Mouse (Mus musculus): ENCODE measurements at regions not wholly inside any gene's neighbourhood (a gene's known extent, or its start where the extent isn't known, plus 50 kb on each side); places are given as distances from the start of the nearest gene placed in this dataset.

DNA sequence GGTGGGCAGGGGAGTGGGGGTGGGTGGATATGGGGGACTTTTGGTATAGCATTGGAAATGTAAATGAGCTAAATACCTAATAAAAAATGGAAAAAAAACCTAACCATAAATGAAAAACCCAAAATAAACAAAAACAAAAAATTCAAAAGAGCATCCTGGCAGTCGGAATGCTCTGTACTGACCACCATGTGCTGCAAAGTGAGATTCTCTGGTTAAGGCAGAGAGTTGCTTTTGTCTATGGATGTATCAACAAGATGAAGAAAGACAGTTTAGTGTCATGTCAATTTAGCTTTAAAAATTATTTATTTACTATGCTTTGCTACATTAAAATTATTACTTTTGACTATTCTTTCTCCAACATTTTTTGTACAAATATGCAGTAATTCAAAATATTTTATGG is 88.5 kb downstream of the E330014E10Rik start:
- Histone ChIP-seq H3K36me3 (ENCODE audit: control insufficient read depth, insufficient read depth) (no peaks in the 10 kb centered on the region), H3K27me3 (replicated peaks; ENCODE audit: control insufficient read depth, insufficient read depth, low read length) (no peaks in the 10 kb centered on the region), H3K4me3 (ENCODE audit: low read depth, low read length) (no peak overlapping the region), H3K4me2 (replicated peaks; ENCODE audit: low read depth) (no peak overlapping the region), H3K27ac (ENCODE audit: low read depth, low read length) (no peak overlapping the region), H3K9me3 (ENCODE audit: control insufficient read depth) (no peaks in the 10 kb centered on the region), H3K4me1 (replicated peaks; ENCODE audit: control insufficient read depth, insufficient read depth, low read length) (no peaks in the 10 kb centered on the region), H3K9ac (ENCODE audit: low read depth, low read length) (no peak overlapping the region)
- WGBS = 80% methylated on average over 1 of the region's 1 CpGs
- no peak for ATAC-seq
- no peak for TF ChIP-seq CTCF (IDR thresholded peaks at IDR 0.05; ENCODE audit: low read depth)

DNA sequence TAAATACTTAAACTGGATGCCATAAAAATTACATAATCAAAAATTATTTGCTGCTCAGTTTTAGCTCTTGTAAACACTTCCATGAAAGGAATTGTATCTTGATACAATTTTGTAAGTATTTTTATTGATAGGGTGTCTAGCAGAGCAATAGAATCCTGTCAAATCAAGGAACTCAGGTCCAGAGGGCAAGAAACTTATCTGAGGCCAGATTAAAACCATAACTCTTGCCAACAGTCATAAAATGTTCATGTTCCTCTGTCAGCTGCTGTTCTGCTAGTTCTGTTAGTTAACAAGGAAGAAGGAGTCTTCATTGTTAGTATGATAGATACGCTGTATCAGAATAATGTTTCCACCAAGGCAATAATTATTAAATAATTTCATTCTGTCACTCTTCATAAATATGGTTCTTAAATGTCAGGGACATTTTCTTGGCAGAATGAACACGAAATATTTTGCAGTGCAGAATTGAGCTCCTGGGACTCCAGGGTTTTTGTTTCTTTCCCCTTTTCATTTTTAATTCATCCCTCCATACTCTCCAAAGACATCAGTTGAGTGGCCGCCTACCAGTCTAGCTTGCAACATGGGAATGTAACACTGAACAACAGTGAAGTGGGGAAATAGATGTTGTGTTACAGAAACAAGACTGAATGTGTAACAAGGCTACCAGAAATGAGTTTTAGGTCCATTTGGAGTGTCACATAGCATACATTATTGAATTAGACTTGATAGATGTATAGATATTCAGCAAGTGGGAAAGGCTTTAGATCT is 89.1 kb downstream of the E330014E10Rik start:
- Histone ChIP-seq H3K27ac (ENCODE audit: low read depth, low read length) (no peak overlapping the region), H3K9me3 (ENCODE audit: control insufficient read depth) (no peaks in the 10 kb centered on the region), H3K4me2 (replicated peaks; ENCODE audit: low read depth) (no peak overlapping the region), H3K4me3 (ENCODE audit: low read depth, low read length) (no peak overlapping the region), H3K36me3 (ENCODE audit: control insufficient read depth, insufficient read depth) (no peaks in the 10 kb centered on the region), H3K9ac (ENCODE audit: low read depth, low read length) (no peak overlapping the region), H3K27me3 (replicated peaks; ENCODE audit: control insufficient read depth, insufficient read depth, low read length) (no peaks in the 10 kb centered on the region; the same call in 1 of the 2 replicates), H3K4me1 (replicated peaks; ENCODE audit: control insufficient read depth, insufficient read depth, low read length) (no peaks in the 10 kb centered on the region)
- ATAC-seq = peak; percentile 72; the same call in 1 of the 2 replicates
- TF ChIP-seq CTCF (IDR thresholded peaks at IDR 0.05; ENCODE audit: low read depth) = no peak
- 52% methylated on average over 3 of the region's 3 CpGs for WGBS

GRCm38 (mm10) chr5:95865516-95865915 is 89.7 kb downstream of the E330014E10Rik start:
- H3K27ac ChIP-seq (ENCODE audit: low read depth, low read length) = no peak overlapping the region
- 64% methylated on average over 2 of the region's 2 CpGs for WGBS
- no peak overlapping the region for H3K4me2 ChIP-seq (replicated peaks; ENCODE audit: low read depth)

GRCm38 (mm10) chr5:95866848-95867495 is 89.8 kb upstream of the Cxcl13 start:
- Histone ChIP-seq H3K27ac (ENCODE audit: low read depth, low read length) (no peak overlapping the region), H3K4me2 (replicated peaks; ENCODE audit: low read depth) (no peak overlapping the region), H3K4me1 (replicated peaks; ENCODE audit: control insufficient read depth, insufficient read depth, low read length) (no peaks in the 10 kb centered on the region), H3K4me3 (ENCODE audit: low read depth, low read length) (no peak overlapping the region), H3K9me3 (ENCODE audit: control insufficient read depth) (no peaks in the 10 kb centered on the region), H3K36me3 (ENCODE audit: control insufficient read depth, insufficient read depth) (no peaks in the 10 kb centered on the region), H3K9ac (ENCODE audit: low read depth, low read length) (no peak overlapping the region), H3K27me3 (replicated peaks; ENCODE audit: control insufficient read depth, insufficient read depth, low read length) (no peaks in the 10 kb centered on the region; the same call in 1 of the 2 replicates)
- WGBS = 65% methylated on average over 4 of the region's 4 CpGs
- no peak for TF ChIP-seq CTCF (IDR thresholded peaks at IDR 0.05; ENCODE audit: low read depth)
- no peak for ATAC-seq

More at GRCm38 (mm10) chr5:95865516-95865915, 89.7 kb downstream of the E330014E10Rik start:
- Histone ChIP-seq H3K4me1 (replicated peaks; ENCODE audit: control insufficient read depth, insufficient read depth, low read length) (no peaks in the 10 kb centered on the region), H3K36me3 (ENCODE audit: control insufficient read depth, insufficient read depth) (no peaks in the 10 kb centered on the region), H3K9me3 (ENCODE audit: control insufficient read depth) (no peaks in the 10 kb centered on the region), H3K9ac (ENCODE audit: low read depth, low read length) (no peak overlapping the region), H3K27me3 (replicated peaks; ENCODE audit: control insufficient read depth, insufficient read depth, low read length) (no peaks in the 10 kb centered on the region; the same call in 1 of the 2 replicates), H3K4me3 (ENCODE audit: low read depth, low read length) (no peak overlapping the region)
- ATAC-seq = no peak
- no peak for TF ChIP-seq CTCF (IDR thresholded peaks at IDR 0.05; ENCODE audit: low read depth)

- Histone ChIP-seq H3K27me3 (replicated peaks; ENCODE audit: control insufficient read depth, insufficient read depth, low read length) (no peaks in the 10 kb centered on the region; the same call in 1 of the 2 replicates), H3K36me3 (ENCODE audit: control insufficient read depth, insufficient read depth) (no peaks in the 10 kb centered on the region), H3K4me1 (replicated peaks; ENCODE audit: control insufficient read depth, insufficient read depth, low read length) (no peaks in the 10 kb centered on the region), H3K4me3 (ENCODE audit: low read depth, low read length) (no peak overlapping the region), H3K9ac (ENCODE audit: low read depth, low read length) (no peak overlapping the region), H3K9me3 (ENCODE audit: control insufficient read depth) (no peaks in the 10 kb centered on the region), H3K4me2 (replicated peaks; ENCODE audit: low read depth) (no peak overlapping the region), H3K27ac (ENCODE audit: low read depth, low read length) (no peak overlapping the region)
- 34% methylated on average over 3 of the region's 3 CpGs for WGBS
- no peak for TF ChIP-seq CTCF (IDR thresholded peaks at IDR 0.05; ENCODE audit: low read depth)
- no peak for ATAC-seq
Observed at GRCm38 (mm10) chr5:95870336-95870845, 86.4 kb upstream of the Cxcl13 start.

GRCm38 (mm10) chr5:95874969-95875368 is 81.8 kb upstream of the Cxcl13 start:
- no peaks in the 10 kb centered on the region for H3K27me3 ChIP-seq (replicated peaks; ENCODE audit: control insufficient read depth, insufficient read depth, low read length)
- TF ChIP-seq CTCF (IDR thresholded peaks at IDR 0.05; ENCODE audit: low read depth) = no peak
- H3K27ac ChIP-seq (ENCODE audit: low read depth, low read length) = no peak overlapping the region
- no peaks in the 10 kb centered on the region for H3K36me3 ChIP-seq (ENCODE audit: control insufficient read depth, insufficient read depth)
- 55% methylated on average over 5 of the region's 5 CpGs for WGBS
- H3K4me2 ChIP-seq (replicated peaks; ENCODE audit: low read depth) = no peak overlapping the region
- no peak for ATAC-seq
- no peak overlapping the region for H3K9ac ChIP-seq (ENCODE audit: low read depth, low read length)
- H3K4me3 ChIP-seq (ENCODE audit: low read depth, low read length) = no peak overlapping the region
- no peaks in the 10 kb centered on the region for H3K4me1 ChIP-seq (replicated peaks; ENCODE audit: control insufficient read depth, insufficient read depth, low read length)
- H3K9me3 ChIP-seq (ENCODE audit: control insufficient read depth) = no peaks in the 10 kb centered on the region
